Mouse (Mus musculus) gastrocnemius, postnatal 14 days (tissue): ENCODE measurements around the gene Krtap5-3. TPM values are rescaled to one million over a fixed set of nuclear protein-coding genes. Genes with fewer than 3 reads are reported as not detected.
"Not testable (repeated sequence)": the region's sequence is repeated elsewhere in the genome, so short reads cannot be mapped to it uniquely, and the experiment has no call there.

Source experiments
- DNase-seq: peaks from one replicate; pipeline ENCODE4 v3.0.0; 2021; ENCODE audit warnings: mixed read lengths
- intact Hi-C: fragments of 180-260 bp; cut with DNase I; formaldehyde crosslinking; loops from one replicate; pipeline ENCODE4 v1.15.1; 2025; ENCODE audit warnings: low total_unique reads
- long read RNA-seq, 2 experiments: library from polyadenylated mRNA; stranded (forward); transcript quantifications; one replicate each; pipeline ENCODE4 v2.0.0; 2021
- total RNA-seq, 2 experiments: library from RNA; stranded (reverse); gene quantifications; 2 replicates each; pipeline ENCODE4 v1.2.3; 2021

The Krtap5-3 gene
- total RNA-seq, result not detected
- long read RNA-seq, experiment 1, result 0 reads
- long read RNA-seq, experiment 2, result 0 reads

DNA sequence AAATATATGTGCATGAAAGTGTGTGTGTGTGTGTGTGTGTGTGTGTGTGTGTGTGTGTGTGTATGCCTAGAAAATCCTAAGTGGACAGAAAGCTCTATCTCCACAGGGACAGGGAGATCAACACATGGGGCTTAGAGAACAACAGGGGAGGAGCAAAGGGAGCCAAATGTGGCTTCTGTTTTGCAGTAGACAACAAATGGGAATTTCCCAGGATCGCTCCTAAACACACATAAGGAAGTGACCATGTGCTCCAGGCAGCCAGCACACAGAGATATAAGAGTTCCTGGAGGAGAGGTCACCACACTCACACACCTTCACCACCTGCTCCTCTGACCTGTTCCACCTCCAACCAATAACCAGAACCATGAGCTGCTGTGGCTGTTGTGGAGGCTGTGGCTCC, at the start of gene Krtap5-3:
Gene Krtap5-3, plus strand, starts transcription at position 301 of the 400 bp plus-strand sequence.
- no peak for DNase-seq
- intact Hi-C loops, result no loop called here

DNA sequence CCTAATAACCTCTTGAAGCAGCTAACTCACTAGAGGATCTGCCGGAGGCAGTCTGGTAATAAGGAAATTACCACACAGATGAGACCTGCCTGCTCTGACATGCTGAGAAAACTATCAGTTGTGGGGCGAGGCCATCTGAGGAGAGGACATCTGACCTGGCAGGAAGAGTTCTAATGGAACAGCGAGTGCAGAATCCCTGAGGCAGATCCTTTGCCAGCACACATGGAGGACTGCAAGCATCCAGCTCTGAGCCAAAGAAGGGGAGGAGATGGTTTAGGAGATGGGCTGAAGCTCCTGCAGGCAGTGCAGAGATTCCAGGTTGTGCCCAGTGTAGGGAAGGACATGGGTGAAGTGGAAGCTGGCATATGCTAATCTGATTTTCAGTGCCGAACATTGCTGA, 49.0 kb upstream of the Krtap5-3 start:
- intact Hi-C loops, result no loop called here
- no peak for DNase-seq

DNA sequence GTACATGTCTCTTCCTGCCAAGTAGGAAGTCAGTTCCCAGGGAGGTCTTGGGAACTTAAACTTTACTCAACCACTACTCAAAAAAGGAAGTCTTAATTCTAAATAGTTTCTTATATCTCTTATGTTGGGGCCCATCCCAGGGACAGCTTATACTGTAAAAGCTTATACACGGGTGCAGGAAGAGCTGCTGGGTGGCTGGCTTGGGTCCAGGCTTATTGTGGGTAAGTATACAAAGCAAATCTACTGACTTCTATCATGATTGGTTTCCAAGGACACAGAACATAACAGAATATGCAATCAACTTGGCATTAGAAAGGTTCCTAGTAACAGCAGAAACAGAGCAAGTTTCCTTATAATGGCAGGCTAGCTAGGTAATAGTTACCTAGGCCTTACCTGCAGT, 45.9 kb upstream of the Krtap5-3 start:
- intact Hi-C loops, result no loop called here
- DNase-seq, result no peak

DNA sequence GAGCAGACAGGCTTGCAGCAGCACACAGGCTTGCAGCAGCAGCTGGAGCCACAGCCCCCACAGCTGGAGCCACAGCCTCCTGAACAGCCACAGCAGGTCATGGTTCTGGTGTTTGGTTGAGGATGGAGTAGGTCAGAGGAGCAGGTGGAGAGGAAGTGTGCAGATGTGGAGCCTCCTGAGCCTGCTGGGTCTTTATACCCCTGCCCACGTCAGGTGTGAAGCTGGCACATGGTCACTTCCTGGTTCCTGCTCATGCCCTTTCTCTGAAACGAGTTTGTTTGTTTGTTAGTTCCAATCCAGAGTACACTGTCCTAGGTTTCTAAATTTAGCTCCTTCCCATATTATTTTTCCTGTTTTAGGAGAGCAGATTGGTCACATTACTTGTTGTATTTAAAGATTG, 44.2 kb upstream of the Krtap5-3 start, which contains the start of gene Gm29735:
Gene Gm29735, minus strand, starts transcription at position 101 of the 400 bp plus-strand sequence.
- intact Hi-C loops, result not testable (repeated sequence)

DNA sequence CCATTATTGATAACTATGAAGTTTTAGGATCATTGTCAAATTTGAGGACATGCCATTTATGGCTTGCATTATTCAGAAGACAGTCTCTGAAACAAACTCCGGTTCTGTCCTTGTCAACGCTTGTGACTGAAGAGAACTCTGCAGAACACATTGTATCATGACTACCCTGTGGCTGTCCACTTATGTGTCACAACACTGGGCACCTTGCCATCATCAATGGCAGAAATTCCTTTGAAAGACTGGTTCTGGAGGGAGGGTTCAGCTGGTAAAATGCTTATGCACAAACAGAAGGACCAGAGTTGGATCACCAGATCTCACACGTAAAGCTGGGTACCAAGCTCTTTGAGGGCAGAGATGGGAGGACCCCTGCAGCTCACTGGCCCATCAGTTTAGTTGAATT, 41.8 kb upstream of the Krtap5-3 start:
- DNase-seq, result no peak
- intact Hi-C loops, result no loop called here

More for the DNA sequence above, 44.2 kb upstream of the Krtap5-3 start, which contains the start of gene Gm29735:
- not testable (repeated sequence) for DNase-seq

DNA sequence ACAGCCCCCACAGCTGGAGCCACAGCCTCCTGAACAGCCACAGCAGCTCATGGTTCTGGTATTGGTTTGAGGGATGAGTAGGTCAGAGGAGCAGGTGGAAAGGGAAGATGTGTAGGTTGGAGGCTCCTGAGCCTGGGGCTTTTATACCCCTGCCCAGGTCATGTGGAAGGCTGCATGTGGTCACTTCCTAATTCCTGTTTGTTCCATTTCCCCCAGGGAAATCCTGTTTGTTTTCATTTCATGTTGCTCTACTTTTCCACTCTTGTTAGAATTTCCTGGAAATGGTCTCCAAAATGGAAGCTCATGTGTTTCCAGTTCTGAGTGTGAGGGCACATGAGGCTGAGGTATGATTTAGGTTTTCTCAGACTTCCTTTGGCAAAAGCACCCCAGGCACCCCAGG, 35.5 kb upstream of the Krtap5-3 start, which contains the start of gene Gm4553:
Gene Gm4553, minus strand, starts transcription at position 101 of the 400 bp plus-strand sequence.
- DNase-seq, intact Hi-C loops: not testable (repeated sequence)

DNA sequence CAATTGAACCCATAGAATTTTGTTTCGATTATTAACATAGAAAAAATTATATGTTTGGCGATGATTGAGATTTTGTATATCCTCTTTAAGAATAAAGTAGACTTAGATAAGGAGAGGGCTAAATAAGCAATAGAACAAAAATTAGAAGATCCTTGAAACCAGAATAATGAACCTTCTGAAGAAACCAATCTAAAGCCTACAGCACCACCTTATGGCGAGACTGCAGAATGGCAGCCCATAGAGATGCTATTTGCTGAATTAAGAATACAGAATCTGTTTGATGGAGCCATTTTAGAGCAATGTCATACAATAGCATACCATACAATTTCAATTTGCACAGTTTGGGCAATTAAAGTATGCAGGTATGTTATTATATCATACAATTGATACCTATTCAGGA, 31.3 kb upstream of the Krtap5-3 start:
- DNase-seq, result no peak
- intact Hi-C loops, result no loop called here

DNA sequence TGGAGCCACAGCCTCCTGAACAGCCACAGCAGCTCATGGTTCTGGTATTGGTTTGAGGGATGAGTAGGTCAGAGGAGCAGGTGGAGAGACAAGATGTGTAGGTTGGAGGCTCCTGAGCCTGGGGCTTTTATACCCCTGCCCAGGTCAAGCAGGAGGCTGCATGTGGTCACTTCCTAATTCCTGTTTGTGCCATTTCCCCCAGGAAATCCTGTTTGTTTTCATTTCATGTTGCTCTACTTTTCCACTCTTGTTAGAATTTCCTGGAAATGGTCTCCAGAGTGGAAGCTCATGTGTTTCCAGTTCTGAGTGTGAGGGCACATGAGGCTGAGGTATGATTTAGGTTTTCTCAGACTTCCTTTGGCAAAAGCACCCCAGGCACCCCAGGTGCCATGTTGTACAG, 25.3 kb upstream of the Krtap5-3 start, which contains the start of gene Krtap5-2:
Gene Krtap5-2, minus strand, starts transcription at position 101 of the 400 bp plus-strand sequence.
- intact Hi-C loops, result not testable (repeated sequence)

DNA sequence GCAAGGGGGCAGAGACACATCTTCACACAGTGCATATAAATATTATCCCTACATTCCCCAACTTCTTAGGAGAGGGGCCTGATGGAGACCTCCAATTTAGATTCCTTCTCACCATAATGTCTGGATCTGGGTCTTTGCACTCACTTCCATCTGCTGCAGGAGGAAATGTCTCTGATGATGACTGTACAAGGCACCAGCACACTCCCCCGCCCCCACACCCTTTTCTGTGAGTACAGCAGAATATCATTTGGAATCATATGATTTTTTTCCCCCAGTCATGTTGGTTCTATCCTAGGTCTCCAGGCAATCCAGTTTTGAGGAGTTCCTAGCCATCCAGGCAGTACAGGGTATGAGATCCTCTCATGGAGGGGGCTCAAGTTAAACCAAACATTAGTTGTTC, 22.5 kb upstream of the Krtap5-3 start:
- intact Hi-C loops, result no loop called here
- DNase-seq, result no peak

More for the DNA sequence above, 25.3 kb upstream of the Krtap5-3 start, which contains the start of gene Krtap5-2:
- DNase-seq, result not testable (repeated sequence)

DNA sequence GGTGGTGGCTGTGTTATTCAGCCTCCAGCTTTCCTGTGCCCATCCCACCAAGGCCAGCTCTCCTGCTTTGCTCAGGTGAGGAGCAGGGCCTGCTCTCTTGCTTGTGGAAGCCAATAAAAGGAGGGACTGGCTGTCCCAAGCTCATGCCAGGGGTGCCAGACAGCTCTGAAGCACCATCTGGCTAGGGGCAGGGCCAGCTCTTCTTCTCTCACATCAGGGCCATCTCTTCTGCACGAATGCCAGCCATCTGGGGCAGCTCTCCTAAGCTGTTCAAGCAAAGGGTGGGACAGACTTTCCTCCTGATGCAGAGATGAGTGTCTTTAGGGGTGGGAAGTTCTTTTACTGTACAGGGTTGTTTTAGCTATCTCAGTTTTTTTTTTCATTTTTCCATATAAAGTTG, 20.1 kb upstream of the Krtap5-3 start:
- intact Hi-C loops, result no loop called here
- no peak for DNase-seq

DNA sequence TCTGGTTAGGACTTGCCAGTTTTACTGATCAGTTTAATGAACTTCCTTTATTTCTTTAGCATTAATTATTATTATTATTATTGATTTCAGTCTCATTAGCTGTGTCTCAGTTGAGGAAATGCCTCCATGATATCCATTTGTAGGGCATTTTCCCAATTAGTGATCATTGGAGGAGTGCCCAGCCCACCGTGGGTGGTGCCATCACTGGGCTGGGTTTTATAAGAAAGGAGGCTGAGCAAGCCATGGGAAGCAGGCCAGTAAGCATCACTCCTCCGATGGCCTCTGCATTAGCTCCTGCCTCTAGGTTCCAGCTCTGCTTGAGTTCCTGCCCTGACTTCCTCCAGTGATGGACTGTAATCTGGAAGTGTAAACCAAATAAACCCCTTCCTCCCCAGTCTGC, 13.0 kb upstream of the Krtap5-3 start:
- intact Hi-C loops, result no loop called here
- DNase-seq, result no peak

DNA sequence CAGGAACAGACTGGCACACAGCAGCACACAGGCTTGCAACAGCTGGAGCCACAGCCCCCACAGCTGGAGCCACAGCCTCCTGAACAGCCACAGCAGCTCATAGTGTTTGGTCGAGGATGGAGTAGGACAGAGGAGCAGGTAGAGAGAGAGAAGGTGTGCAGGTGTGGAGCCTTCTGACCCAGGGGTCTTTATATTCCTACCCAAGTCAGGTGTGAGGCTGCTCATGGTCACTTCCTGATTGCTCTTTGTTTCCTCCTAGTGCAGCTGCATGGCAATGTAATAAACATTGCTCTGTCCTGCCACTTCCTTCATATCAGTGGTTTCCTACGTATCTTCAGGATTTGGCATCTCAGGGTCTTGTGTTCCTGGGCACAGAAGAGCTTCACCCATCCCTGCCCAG, 10.9 kb upstream of the Krtap5-3 start, which contains the start of gene Gm10153:
Gene Gm10153, minus strand, starts transcription at position 101 of the 400 bp plus-strand sequence.
- no peak for DNase-seq
- intact Hi-C loops, result no loop called here

DNA sequence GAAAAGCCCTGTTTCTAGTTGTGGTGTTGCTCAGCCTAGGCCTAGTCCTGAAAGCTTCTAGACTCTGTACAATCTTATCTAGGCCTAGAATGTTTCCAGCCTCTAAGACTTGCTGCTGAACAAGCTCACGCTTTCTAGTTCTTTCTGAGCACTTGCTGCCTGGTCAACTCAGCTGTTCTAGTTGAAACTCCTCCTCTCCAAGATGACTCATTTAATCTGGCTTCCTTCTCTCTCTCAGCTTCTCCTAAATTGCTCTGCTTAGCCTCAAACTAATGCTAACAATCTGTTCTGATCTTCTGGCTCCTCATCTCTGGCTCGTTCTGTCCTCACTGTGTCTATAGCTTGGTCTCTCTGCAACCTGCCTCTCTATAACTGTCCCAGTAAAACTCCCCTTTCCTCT, 2.4 kb upstream of the Krtap5-3 start:
- DNase-seq, result no peak
- intact Hi-C loops, result no loop called here

DNA sequence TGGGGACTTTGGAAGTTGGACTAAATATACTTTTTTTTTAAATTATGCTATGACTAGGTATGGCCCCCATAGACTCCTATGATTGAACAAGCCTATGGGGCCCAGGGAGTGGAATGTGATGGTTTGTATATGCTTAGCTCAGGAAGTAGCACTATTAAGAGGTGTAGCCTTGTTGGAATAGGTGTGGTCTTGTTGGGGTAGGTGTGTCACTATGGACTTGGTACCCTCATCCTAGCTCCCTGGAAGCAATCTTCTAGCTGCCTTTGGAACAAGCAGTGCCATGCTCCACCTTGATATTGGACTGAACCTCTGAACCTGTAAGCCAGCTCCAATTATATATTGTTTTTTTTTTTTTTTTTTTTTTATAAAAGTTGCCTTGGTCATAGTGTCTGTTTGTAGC, 4.3 kb downstream of the Krtap5-3 start:
- intact Hi-C loops, result no loop called here
- no peak for DNase-seq

DNA sequence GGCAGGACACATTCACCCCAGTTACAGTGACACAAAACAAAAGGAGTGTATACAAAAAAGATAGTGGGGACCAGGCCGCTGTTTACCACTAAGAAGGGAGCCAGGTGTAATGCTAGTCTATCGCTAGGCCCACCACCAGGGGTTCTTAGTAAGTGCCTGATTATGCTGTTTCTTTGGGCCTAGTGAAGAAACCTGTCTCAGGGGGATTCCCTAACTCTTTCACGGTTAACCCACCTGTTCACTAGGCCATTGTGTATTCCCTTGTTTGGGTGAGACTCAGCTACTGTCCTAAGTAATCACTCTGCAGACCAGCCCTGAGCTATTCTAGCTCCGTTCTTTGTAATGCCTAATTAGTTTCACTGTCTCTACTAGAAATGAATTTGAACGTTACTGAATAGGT, 5.7 kb downstream of the Krtap5-3 start:
- intact Hi-C loops, DNase-seq: not testable (repeated sequence)

DNA sequence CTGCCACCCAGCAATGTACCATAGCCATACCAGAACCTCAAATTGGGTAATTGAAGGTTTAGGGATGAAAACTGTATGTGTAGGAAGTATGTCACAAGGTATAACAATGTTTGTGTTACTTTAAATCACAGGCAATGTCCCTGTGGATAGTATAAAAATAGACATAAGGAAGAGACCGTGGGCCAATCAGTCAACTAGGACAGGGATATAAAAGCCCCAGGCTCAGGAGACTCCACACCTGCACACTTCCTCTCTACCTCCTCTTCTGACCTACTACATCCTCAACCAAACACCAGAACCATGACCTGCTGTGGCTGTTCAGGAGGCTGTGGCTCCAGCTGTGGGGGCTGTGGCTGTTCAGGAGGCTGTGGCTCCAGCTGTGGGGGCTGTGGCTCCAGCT, 10.4 kb downstream of the Krtap5-3 start, which contains the start of gene Gm7579:
Gene Gm7579, plus strand, starts transcription at position 301 of the 400 bp plus-strand sequence.
- intact Hi-C loops, result no loop called here
- DNase-seq, result no peak

DNA sequence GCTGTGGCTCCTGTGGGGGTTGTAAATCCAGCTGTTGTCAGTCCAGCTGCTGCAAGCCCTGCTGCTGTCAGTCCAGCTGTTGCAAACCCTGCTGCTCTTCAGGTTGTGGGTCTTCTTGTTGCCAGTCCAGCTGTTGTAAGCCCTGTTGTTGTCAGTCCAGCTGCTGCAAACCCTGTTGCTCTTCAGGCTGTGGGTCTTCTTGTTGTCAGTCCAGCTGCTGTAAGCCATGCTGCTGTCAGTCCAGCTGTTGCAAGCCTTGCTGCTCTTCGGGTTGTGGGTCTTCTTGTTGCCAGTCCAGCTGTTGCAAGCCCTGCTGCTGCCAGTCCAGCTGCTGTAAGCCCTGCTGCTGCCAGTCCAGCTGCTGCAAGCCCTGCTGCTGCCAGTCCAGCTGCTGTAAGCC, 11.0 kb downstream of the Krtap5-3 start:
- DNase-seq, intact Hi-C loops: not testable (repeated sequence)

DNA sequence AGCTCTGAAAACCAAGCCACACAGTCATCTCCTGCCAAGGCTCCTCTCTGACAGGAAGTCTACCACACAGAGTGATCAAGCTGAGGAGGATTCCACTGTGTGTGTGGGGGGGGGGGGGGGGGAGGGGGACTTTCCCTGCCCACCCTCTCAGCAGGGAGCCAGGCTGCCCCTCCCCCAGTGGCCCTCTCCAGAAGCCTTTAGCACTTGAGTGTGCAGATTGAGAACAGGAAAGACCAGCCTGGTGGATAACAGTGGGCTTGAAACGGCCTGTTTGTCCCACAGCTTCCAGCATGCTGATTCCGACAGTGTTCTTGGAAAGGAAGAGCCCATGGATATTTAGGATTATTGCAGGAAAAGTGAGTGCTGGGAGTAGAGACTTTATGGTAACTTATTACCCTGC, 23.4 kb downstream of the Krtap5-3 start:
- no peak for DNase-seq
- intact Hi-C loops, result no loop called here

DNA sequence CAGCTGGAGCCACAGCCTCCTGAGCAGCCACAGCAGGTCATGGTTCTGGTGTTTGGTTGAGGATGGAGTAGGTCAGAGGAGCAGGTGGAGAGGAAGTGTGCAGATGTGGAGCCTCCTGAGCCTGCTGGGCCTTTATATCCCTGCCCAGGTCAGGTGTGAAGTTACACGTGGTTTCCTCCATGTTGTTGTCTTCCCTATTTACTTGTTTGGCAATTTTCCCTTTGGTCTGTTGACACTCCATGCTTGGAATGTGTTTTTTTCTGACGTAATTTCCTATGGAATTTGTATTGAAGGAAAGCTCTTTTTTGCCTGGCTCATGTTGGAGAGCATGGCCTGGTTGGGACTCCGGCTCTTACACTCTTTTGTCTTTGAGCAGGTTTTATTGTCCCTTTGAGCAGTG, 28.7 kb downstream of the Krtap5-3 start, which contains the start of gene Krtap5-5:
Gene Krtap5-5, minus strand, starts transcription at position 101 of the 400 bp plus-strand sequence.
- intact Hi-C loops, DNase-seq: not testable (repeated sequence)

DNA sequence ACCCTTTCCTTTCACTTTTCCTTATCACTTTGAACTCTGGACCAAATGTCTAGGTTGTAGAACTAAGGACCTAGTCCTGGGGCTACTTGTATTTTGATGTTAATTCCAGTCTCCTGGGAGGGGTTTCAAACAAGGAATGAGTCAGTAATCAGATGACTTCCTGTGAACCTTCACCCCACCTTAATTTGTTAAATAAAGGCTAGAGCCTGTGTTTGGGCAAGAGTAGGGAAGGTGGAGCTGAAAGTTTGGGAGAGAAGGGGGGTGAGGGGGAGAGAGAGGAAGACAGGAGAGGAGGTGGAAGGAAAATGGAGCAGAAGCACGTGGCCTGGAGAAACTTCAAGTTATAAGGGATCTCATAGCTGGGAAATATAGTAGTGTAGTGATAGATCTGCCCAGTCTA, 30.4 kb downstream of the Krtap5-3 start:
- intact Hi-C loops, result no loop called here
- DNase-seq, result no peak

DNA sequence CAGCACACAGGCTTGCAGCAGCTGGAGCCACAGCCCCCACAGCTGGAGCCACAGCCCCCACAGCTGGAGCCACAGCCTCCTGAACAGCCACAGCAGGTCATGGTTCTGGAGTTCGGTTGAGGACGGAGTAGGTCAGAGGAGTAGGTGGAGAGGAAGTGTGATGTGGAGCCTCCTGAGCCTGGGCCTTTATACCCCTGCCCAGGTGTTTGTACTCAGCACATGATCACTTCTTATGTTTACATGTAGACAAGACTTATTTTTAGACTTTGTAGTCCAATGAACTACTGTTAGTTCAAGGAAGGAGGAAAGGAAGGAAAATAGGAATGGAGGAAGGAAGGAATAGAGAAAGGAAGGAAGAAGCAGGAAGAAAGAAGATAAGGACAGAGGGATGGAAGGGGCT, 39.8 kb downstream of the Krtap5-3 start, which contains the start of gene Gm40460:
Gene Gm40460, minus strand, starts transcription at position 101 of the 400 bp plus-strand sequence.
- intact Hi-C loops, result no loop called here
- DNase-seq, result no peak
